Mouse (Mus musculus): ENCODE data around the gene Gpr12.
"Not testable (repeated sequence)": the region's sequence is repeated elsewhere in the genome, so short reads cannot be mapped to it uniquely, and the experiment has no call there.

Gpr12 gene

GRCm38 (mm10) chr5:146586357-146587070 is 1.5 kb upstream of the Gpr12 start:
- no peak for DNase-seq (ENCODE audit: low read depth)

GRCm38 (mm10) chr5:146585307-146585651 is 240 bp upstream of the Gpr12 start:
- no peak for DNase-seq (ENCODE audit: low read depth)

- DNase-seq (ENCODE audit: low read depth) = no peak
Measured at GRCm38 (mm10) chr5:146584156-146584477, 922 bp downstream of the Gpr12 start.

GRCm38 (mm10) chr5:146576668-146577067 is 8.4 kb downstream of the Gpr12 start:
- no peak for DNase-seq (ENCODE audit: low read depth)

GRCm38 (mm10) chr5:146572735-146573042 is 12.3 kb downstream of the Gpr12 start:
- DNase-seq (ENCODE audit: low read depth) = not testable (repeated sequence)

GRCm38 (mm10) chr5:146571830-146572734 is 13.0 kb downstream of the Gpr12 start:
- DNase-seq (ENCODE audit: low read depth) = not testable (repeated sequence)

GRCm38 (mm10) chr5:146570179-146570578 is 14.9 kb downstream of the Gpr12 start:
- not testable (repeated sequence) for DNase-seq (ENCODE audit: low read depth)

GRCm38 (mm10) chr5:146567054-146567453 is 18.0 kb downstream of the Gpr12 start:
- DNase-seq (ENCODE audit: low read depth) = no peak

GRCm38 (mm10) chr5:146564259-146564658 is 20.8 kb downstream of the Gpr12 start:
- DNase-seq (ENCODE audit: low read depth) = no peak

- DNase-seq (ENCODE audit: low read depth) = not testable (repeated sequence)
Measured at GRCm38 (mm10) chr5:146555836-146556235, 29.2 kb downstream of the Gpr12 start, which contains the start of gene Gm3415. Gene Gm3415, plus strand, starts transcription at chr5:146556136.

GRCm38 (mm10) chr5:146537347-146537746 is 47.7 kb downstream of the Gpr12 start, which contains the start of gene Gm3409:
Gene Gm3409, plus strand, starts transcription at chr5:146537647.
- DNase-seq (ENCODE audit: low read depth) = not testable (repeated sequence)

All from c-Kit-positive CD71-positive TER-119-negative erythroid progenitor cells, embryonic 14.5 days (primary cell).